Mouse (Mus musculus): Measurements from ENCODE around the gene Emilin3. TPM values are rescaled to one million over a fixed set of nuclear protein-coding genes. Genes with fewer than 3 reads are reported as not detected.

The Emilin3 gene
- polyA plus RNA-seq, 1 experiment from 2014 or later: 1.2 TPM

- Histone ChIP-seq H3K4me3 (ENCODE audit: control insufficient read depth in 1 of 2, insufficient read depth in 1 of 2, low read depth in 1 of 2, low read length in 2 of 2) (peak overlapping the region; percentile 92 to 97), H3K27ac (replicated peaks in 1 of 2; ENCODE audit: control insufficient read depth in 1 of 2, insufficient read depth in 1 of 2, low read depth in 2 of 2, low read length in 2 of 2) (peak overlapping the region; percentile 93 to 98), H3K4me2 (ENCODE audit: low read length) (peak overlapping the region; percentile 76), H3K9ac (ENCODE audit: low read length) (peak overlapping the region; percentile 99), H3K4me1 (ENCODE audit: control insufficient read depth in 2 of 2, insufficient read depth in 2 of 2, low read length in 2 of 2) (peaks cover 3 to 11% of the 10 kb centered on the region in 2 experiments), H3K36me3 (ENCODE audit: control insufficient read depth, insufficient read depth, low read length) (no peaks in the 10 kb centered on the region), H3K9me3 (ENCODE audit: control insufficient read depth, low read length) (peaks cover 4% of the 10 kb centered on the region), H3K27me3 (ENCODE audit: control insufficient read depth, insufficient read depth, low read length) (no peaks in the 10 kb centered on the region)
- ATAC-seq (ENCODE audit: insufficient number of reproducible peaks, insufficient read depth, low FRiP score, low read depth): peak; percentile 85
- under 1% methylated on average over 44 of the region's 47 CpGs for WGBS
Observed at GRCm38 (mm10) chr2:160872395-160872794, 39.7 kb downstream of the Emilin3 start.

DNA sequence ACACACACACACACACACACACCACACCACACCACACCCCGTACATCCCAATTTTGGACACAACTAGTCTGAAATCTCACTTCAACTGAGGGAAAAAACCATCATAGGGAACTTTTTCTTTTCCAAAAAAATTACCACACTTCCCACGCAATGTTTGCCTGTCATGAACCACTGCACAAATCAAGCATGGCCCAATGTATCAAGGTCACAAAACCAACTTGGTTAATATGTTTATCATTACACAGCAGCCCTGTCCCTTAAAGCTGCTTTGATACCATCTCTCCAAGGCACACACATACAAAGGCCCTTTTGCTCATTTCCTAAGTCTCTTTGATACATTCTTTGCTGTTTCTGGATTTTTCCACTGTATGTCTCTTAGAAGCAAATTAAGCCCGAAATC is 40.8 kb downstream of the Emilin3 start:
- no peak overlapping the region for H3K4me3 ChIP-seq (ENCODE audit: control insufficient read depth in 1 of 2, insufficient read depth in 1 of 2, low read depth in 1 of 2, low read length in 2 of 2)

DNA sequence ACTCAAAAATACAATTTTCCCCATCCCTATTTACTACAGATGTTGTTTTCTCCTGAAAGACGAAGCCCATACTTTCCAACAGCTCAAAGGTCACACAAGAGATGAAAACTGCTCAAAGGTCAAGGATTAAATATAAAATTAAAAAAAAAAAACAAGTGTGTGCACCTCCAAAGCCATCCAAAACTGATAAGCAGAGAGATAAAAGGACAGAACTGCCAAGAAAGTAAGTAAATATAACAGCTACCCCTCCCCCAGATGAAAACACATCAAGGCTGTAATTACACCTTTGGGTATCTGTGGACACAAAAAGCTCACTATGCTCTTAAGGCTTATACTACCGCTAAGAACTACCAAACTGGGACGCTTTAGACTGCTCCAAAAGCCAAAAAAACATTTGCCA is 42.7 kb downstream of the Emilin3 start:
- H3K27ac ChIP-seq (replicated peaks in 1 of 2; ENCODE audit: control insufficient read depth in 1 of 2, insufficient read depth in 1 of 2, low read depth in 2 of 2, low read length in 2 of 2): no peak overlapping the region
- 79% methylated on average over 3 of the region's 3 CpGs for WGBS
- no peak overlapping the region for H3K4me3 ChIP-seq (ENCODE audit: control insufficient read depth in 1 of 2, insufficient read depth in 1 of 2, low read depth in 1 of 2, low read length in 2 of 2)
- H3K9me3 ChIP-seq (ENCODE audit: control insufficient read depth, low read length): no peaks in the 10 kb centered on the region
- H3K9ac ChIP-seq (ENCODE audit: low read length): no peak overlapping the region
- H3K4me1 ChIP-seq (ENCODE audit: control insufficient read depth in 2 of 2, insufficient read depth in 2 of 2, low read length in 2 of 2): peaks cover 3 to 11% of the 10 kb centered on the region in 2 experiments
- no peaks in the 10 kb centered on the region for H3K27me3 ChIP-seq (ENCODE audit: control insufficient read depth, insufficient read depth, low read length)
- H3K36me3 ChIP-seq (ENCODE audit: control insufficient read depth, insufficient read depth, low read length): no peaks in the 10 kb centered on the region
- ATAC-seq (ENCODE audit: insufficient number of reproducible peaks, insufficient read depth, low FRiP score, low read depth): no peak
- H3K4me2 ChIP-seq (ENCODE audit: low read length): no peak overlapping the region

More for the DNA sequence above, 40.8 kb downstream of the Emilin3 start:
- Histone ChIP-seq H3K4me1 (ENCODE audit: control insufficient read depth in 2 of 2, insufficient read depth in 2 of 2, low read length in 2 of 2) (peaks cover 3 to 11% of the 10 kb centered on the region in 2 experiments), H3K36me3 (ENCODE audit: control insufficient read depth, insufficient read depth, low read length) (no peaks in the 10 kb centered on the region), H3K27ac (replicated peaks in 1 of 2; ENCODE audit: control insufficient read depth in 1 of 2, insufficient read depth in 1 of 2, low read depth in 2 of 2, low read length in 2 of 2) (no peak overlapping the region), H3K9me3 (ENCODE audit: control insufficient read depth, low read length) (peaks cover 4% of the 10 kb centered on the region), H3K4me2 (ENCODE audit: low read length) (no peak overlapping the region; the same call in 1 of the 2 replicates), H3K27me3 (ENCODE audit: control insufficient read depth, insufficient read depth, low read length) (no peaks in the 10 kb centered on the region), H3K9ac (ENCODE audit: low read length) (peak overlapping the region; percentile 16; the same call in 1 of the 2 replicates)
- WGBS: 86% methylated on average over 3 of the region's 3 CpGs
- ATAC-seq (ENCODE audit: insufficient number of reproducible peaks, insufficient read depth, low FRiP score, low read depth): no peak

DNA sequence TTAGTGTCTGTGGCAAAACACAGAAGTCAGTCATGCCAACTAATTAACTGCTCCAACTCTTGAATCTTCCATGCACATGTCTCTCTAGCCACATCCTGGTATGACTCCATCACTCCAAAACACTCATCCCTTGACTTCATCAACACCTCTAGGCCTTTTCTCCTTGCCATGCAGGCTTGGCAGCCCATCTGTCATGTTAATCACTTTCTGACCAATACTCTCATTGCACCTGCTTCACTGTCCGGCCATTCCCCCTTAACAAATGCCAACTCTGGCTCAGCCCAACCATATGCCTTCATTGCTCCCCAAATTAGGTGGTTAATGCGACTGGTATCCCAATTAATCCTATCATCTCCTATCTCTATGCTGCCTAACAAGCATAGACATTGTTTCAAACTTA is 46.9 kb downstream of the Emilin3 start:
- Histone ChIP-seq H3K4me3 (ENCODE audit: control insufficient read depth in 1 of 2, insufficient read depth in 1 of 2, low read depth in 1 of 2, low read length in 2 of 2) (no peak overlapping the region), H3K27ac (replicated peaks in 1 of 2; ENCODE audit: control insufficient read depth in 1 of 2, insufficient read depth in 1 of 2, low read depth in 2 of 2, low read length in 2 of 2) (no peak overlapping the region), H3K4me1 (ENCODE audit: control insufficient read depth in 2 of 2, insufficient read depth in 2 of 2, low read length in 2 of 2) (peaks cover 0 to 2% of the 10 kb centered on the region in 2 experiments; a peak in 1 of 4 replicates), H3K27me3 (ENCODE audit: control insufficient read depth, insufficient read depth, low read length) (no peaks in the 10 kb centered on the region), H3K9ac (ENCODE audit: low read length) (no peak overlapping the region), H3K36me3 (ENCODE audit: control insufficient read depth, insufficient read depth, low read length) (no peaks in the 10 kb centered on the region), H3K9me3 (ENCODE audit: control insufficient read depth, low read length) (no peaks in the 10 kb centered on the region), H3K4me2 (ENCODE audit: low read length) (no peak overlapping the region)
- no peak for ATAC-seq (ENCODE audit: insufficient number of reproducible peaks, insufficient read depth, low FRiP score, low read depth)
- 89% methylated on average over 2 of the region's 2 CpGs for WGBS

DNA sequence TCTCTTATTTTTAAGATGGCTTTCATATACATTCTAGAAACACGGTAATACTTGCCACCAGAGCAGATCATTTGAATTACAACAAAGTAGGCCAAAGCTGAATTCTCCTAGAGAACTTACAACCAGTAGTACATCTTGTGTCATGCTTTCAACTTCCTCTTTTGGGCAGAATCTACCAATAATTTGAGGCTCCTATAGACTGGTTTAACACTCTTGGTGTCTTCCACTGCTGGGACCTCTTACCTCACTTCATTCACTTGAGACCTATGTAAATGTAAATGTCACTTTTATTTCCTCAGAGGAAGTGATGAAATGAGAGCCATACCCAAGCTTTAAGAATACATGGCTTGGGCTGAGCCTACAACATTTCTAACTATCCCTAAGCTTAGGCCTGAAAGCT is 48.0 kb downstream of the Emilin3 start:
- no peak for ATAC-seq (ENCODE audit: insufficient number of reproducible peaks, insufficient read depth, low FRiP score, low read depth)
- H3K4me3 ChIP-seq (ENCODE audit: control insufficient read depth in 1 of 2, insufficient read depth in 1 of 2, low read depth in 1 of 2, low read length in 2 of 2): no peak overlapping the region
- H3K27ac ChIP-seq (replicated peaks in 1 of 2; ENCODE audit: control insufficient read depth in 1 of 2, insufficient read depth in 1 of 2, low read depth in 2 of 2, low read length in 2 of 2): no peak overlapping the region
- no peak overlapping the region for H3K9ac ChIP-seq (ENCODE audit: low read length)
- no peak overlapping the region for H3K4me2 ChIP-seq (ENCODE audit: low read length)
- 74% methylated on average over 1 of the region's 1 CpGs for WGBS
- peaks cover 0 to 2% of the 10 kb centered on the region in 2 experiments; a peak in 1 of 4 replicates for H3K4me1 ChIP-seq (ENCODE audit: control insufficient read depth in 2 of 2, insufficient read depth in 2 of 2, low read length in 2 of 2)
- no peaks in the 10 kb centered on the region for H3K9me3 ChIP-seq (ENCODE audit: control insufficient read depth, low read length)
- no peaks in the 10 kb centered on the region for H3K27me3 ChIP-seq (ENCODE audit: control insufficient read depth, insufficient read depth, low read length)
- H3K36me3 ChIP-seq (ENCODE audit: control insufficient read depth, insufficient read depth, low read length): no peaks in the 10 kb centered on the region

DNA sequence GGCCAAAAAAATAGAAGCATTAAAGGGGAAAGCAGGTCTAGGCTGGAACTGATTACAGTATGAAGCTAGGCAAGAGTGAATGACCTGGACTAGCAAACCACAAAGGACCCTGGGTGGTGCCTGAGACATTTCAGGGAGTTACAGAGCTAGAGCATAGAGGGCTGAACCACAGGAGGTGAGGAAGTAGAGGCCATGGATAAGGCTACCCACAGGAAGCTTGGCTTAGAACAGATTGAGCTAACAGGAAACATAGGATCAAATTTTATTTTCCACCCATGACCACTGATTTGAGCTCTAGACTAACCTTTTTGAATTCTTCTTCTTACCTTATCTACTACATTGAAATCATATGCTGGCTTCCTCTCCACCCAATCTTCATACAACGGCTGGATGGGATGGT is 51.8 kb downstream of the Emilin3 start:
- Histone ChIP-seq H3K4me3 (ENCODE audit: control insufficient read depth in 1 of 2, insufficient read depth in 1 of 2, low read depth in 1 of 2, low read length in 2 of 2) (no peak overlapping the region), H3K9me3 (ENCODE audit: control insufficient read depth, low read length) (no peaks in the 10 kb centered on the region), H3K4me1 (ENCODE audit: control insufficient read depth in 2 of 2, insufficient read depth in 2 of 2, low read length in 2 of 2) (peaks cover 0 to 5% of the 10 kb centered on the region in 2 experiments; a peak in 1 of 4 replicates), H3K27me3 (ENCODE audit: control insufficient read depth, insufficient read depth, low read length) (no peaks in the 10 kb centered on the region), H3K36me3 (ENCODE audit: control insufficient read depth, insufficient read depth, low read length) (no peaks in the 10 kb centered on the region), H3K4me2 (ENCODE audit: low read length) (no peak overlapping the region), H3K27ac (replicated peaks in 1 of 2; ENCODE audit: control insufficient read depth in 1 of 2, insufficient read depth in 1 of 2, low read depth in 2 of 2, low read length in 2 of 2) (no peak overlapping the region), H3K9ac (ENCODE audit: low read length) (no peak overlapping the region)
- ATAC-seq (ENCODE audit: insufficient number of reproducible peaks, insufficient read depth, low FRiP score, low read depth): no peak
- 50% methylated on average over 1 of the region's 1 CpGs for WGBS

Other genes starting within 250 kb of the Emilin3 start
- gene Plcg1, start 181.0 kb downstream of the Emilin3 start, polyA plus RNA-seq (2014; fragmentation: Nextera tagmentation; extraction: Ambion mirVana): 33.1 and 33.7 TPM in 2 replicates
- gene Zhx3, start 39.3 kb downstream of the Emilin3 start, polyA plus RNA-seq (2014; fragmentation: Nextera tagmentation; extraction: Ambion mirVana): 6.7 and 6.8 TPM in 2 replicates
- gene Lpin3, start 31.7 kb downstream of the Emilin3 start, polyA plus RNA-seq (2014; fragmentation: Nextera tagmentation; extraction: Ambion mirVana): 0.78 and 0.82 TPM in 2 replicates
- 17.9 and 21.1 TPM in 2 replicates for gene Chd6, start 196.7 kb upstream of the Emilin3 start, polyA plus RNA-seq (2014; fragmentation: Nextera tagmentation; extraction: Ambion mirVana)

Measured in heart, embryonic 14.5 days (tissue).